Mouse (Mus musculus): ENCODE results near the gene Grk3. TPM values are rescaled to one million over a fixed set of nuclear protein-coding genes. Genes with fewer than 3 reads are reported as not detected.

Grk3 gene
- polyA plus RNA-seq, 1 experiment from 2014 or later: 2.2 TPM

- Histone ChIP-seq H3K9me3 (replicated peaks) (no peaks in the 10 kb centered on the region), H3K4me3 (replicated peaks) (no peak overlapping the region), H3K27ac (replicated peaks) (no peak overlapping the region), H3K9ac (no peak overlapping the region), H3K4me2 (no peak overlapping the region), H3K4me1 (replicated peaks) (peaks cover 5% of the 10 kb centered on the region; the same call in 1 of the 2 replicates), H3K36me3 (replicated peaks) (no peaks in the 10 kb centered on the region), H3K27me3 (no peaks in the 10 kb centered on the region)
- ATAC-seq (ENCODE audit: insufficient read depth): no peak
- WGBS (ENCODE audit: insufficient replicate concordance): 49% methylated on average over 7 of the region's 7 CpGs
Observed at GRCm38 (mm10) chr5:113006997-113007396, 8.6 kb downstream of the Grk3 start.

- no peak overlapping the region for H3K27ac ChIP-seq (replicated peaks)
- H3K4me3 ChIP-seq (replicated peaks): no peak overlapping the region
- peaks cover 9% of the 10 kb centered on the region for H3K4me1 ChIP-seq (replicated peaks)
- no peak for ATAC-seq (ENCODE audit: insufficient read depth)
- H3K9me3 ChIP-seq (replicated peaks): no peaks in the 10 kb centered on the region
- H3K36me3 ChIP-seq (replicated peaks): no peaks in the 10 kb centered on the region
- WGBS (ENCODE audit: insufficient replicate concordance): 61% methylated on average over 7 of the region's 7 CpGs
- no peak overlapping the region for H3K9ac ChIP-seq
- no peak overlapping the region for H3K4me2 ChIP-seq
- no peaks in the 10 kb centered on the region for H3K27me3 ChIP-seq
Observed at GRCm38 (mm10) chr5:113005941-113006391, 9.6 kb downstream of the Grk3 start.

- H3K27ac ChIP-seq (replicated peaks): no peak overlapping the region
- H3K4me3 ChIP-seq (replicated peaks): no peak overlapping the region
- H3K27me3 ChIP-seq: no peaks in the 10 kb centered on the region
- 41% methylated on average over 5 of the region's 5 CpGs for WGBS (ENCODE audit: insufficient replicate concordance)
- H3K4me2 ChIP-seq: no peak overlapping the region
- no peaks in the 10 kb centered on the region for H3K36me3 ChIP-seq (replicated peaks)
- no peak overlapping the region for H3K9ac ChIP-seq
- H3K9me3 ChIP-seq (replicated peaks): no peaks in the 10 kb centered on the region
- H3K4me1 ChIP-seq (replicated peaks): peaks cover 23% of the 10 kb centered on the region
- ATAC-seq (ENCODE audit: insufficient read depth): no peak
Observed at GRCm38 (mm10) chr5:113002821-113003380, 12.7 kb downstream of the Grk3 start.

- Histone ChIP-seq H3K27me3 (no peaks in the 10 kb centered on the region), H3K9ac (no peak overlapping the region), H3K9me3 (replicated peaks) (no peaks in the 10 kb centered on the region), H3K4me3 (replicated peaks) (no peak overlapping the region), H3K4me2 (no peak overlapping the region), H3K4me1 (replicated peaks) (peaks cover 23% of the 10 kb centered on the region), H3K27ac (replicated peaks) (no peak overlapping the region), H3K36me3 (replicated peaks) (no peaks in the 10 kb centered on the region)
- 32% methylated on average over 8 of the region's 8 CpGs for WGBS (ENCODE audit: insufficient replicate concordance)
- peak; percentile 76 for ATAC-seq (ENCODE audit: insufficient read depth)
Observed at GRCm38 (mm10) chr5:112999227-112999626, 16.4 kb downstream of the Grk3 start.

- no peak overlapping the region for H3K4me3 ChIP-seq (replicated peaks)
- H3K4me1 ChIP-seq (replicated peaks): peaks cover 19% of the 10 kb centered on the region
- H3K9me3 ChIP-seq (replicated peaks): 0 out of 2 replicates have a peak, but pooled peaks cover under 1% of the 10 kb centered on the region
- H3K9ac ChIP-seq: no peak overlapping the region
- no peak overlapping the region for H3K27ac ChIP-seq (replicated peaks)
- H3K27me3 ChIP-seq: no peaks in the 10 kb centered on the region
- ATAC-seq (ENCODE audit: insufficient read depth): no peak
- 52% methylated on average over 5 of the region's 5 CpGs for WGBS (ENCODE audit: insufficient replicate concordance)
- H3K36me3 ChIP-seq (replicated peaks): no peaks in the 10 kb centered on the region
- no peak overlapping the region for H3K4me2 ChIP-seq
Observed at GRCm38 (mm10) chr5:112997516-112998186, 17.9 kb downstream of the Grk3 start.

GRCm38 (mm10) chr5:112991245-112991644 lies 24.3 kb downstream of the Grk3 start:
- 72% methylated on average over 9 of the region's 9 CpGs for WGBS (ENCODE audit: insufficient replicate concordance)
- Histone ChIP-seq H3K4me2 (no peak overlapping the region), H3K36me3 (replicated peaks) (peaks cover 4% of the 10 kb centered on the region; the same call in 1 of the 2 replicates), H3K4me1 (replicated peaks) (no peaks in the 10 kb centered on the region), H3K27me3 (no peaks in the 10 kb centered on the region), H3K4me3 (replicated peaks) (no peak overlapping the region), H3K9ac (no peak overlapping the region), H3K27ac (replicated peaks) (no peak overlapping the region), H3K9me3 (replicated peaks) (0 out of 2 replicates have a peak, but pooled peaks cover 3% of the 10 kb centered on the region)
- no peak for ATAC-seq (ENCODE audit: insufficient read depth)

GRCm38 (mm10) chr5:112981931-112982330 lies 33.7 kb downstream of the Grk3 start:
- no peak for ATAC-seq (ENCODE audit: insufficient read depth)
- no peaks in the 10 kb centered on the region for H3K27me3 ChIP-seq
- H3K4me1 ChIP-seq (replicated peaks): no peaks in the 10 kb centered on the region
- H3K9ac ChIP-seq: no peak overlapping the region
- H3K9me3 ChIP-seq (replicated peaks): no peaks in the 10 kb centered on the region
- no peak overlapping the region for H3K4me2 ChIP-seq
- no peak overlapping the region for H3K4me3 ChIP-seq (replicated peaks)
- 68% methylated on average over 6 of the region's 6 CpGs for WGBS (ENCODE audit: insufficient replicate concordance)
- H3K36me3 ChIP-seq (replicated peaks): no peaks in the 10 kb centered on the region
- H3K27ac ChIP-seq (replicated peaks): no peak overlapping the region

GRCm38 (mm10) chr5:112979710-112980109 lies 35.9 kb downstream of the Grk3 start:
- H3K4me3 ChIP-seq (replicated peaks): no peak overlapping the region
- no peaks in the 10 kb centered on the region for H3K36me3 ChIP-seq (replicated peaks)
- no peaks in the 10 kb centered on the region for H3K4me1 ChIP-seq (replicated peaks)
- ATAC-seq (ENCODE audit: insufficient read depth): no peak
- H3K27me3 ChIP-seq: no peaks in the 10 kb centered on the region
- H3K27ac ChIP-seq (replicated peaks): no peak overlapping the region
- H3K9me3 ChIP-seq (replicated peaks): no peaks in the 10 kb centered on the region
- no peak overlapping the region for H3K4me2 ChIP-seq
- no peak overlapping the region for H3K9ac ChIP-seq
- 29% methylated on average over 7 of the region's 7 CpGs for WGBS (ENCODE audit: insufficient replicate concordance)

GRCm38 (mm10) chr5:112979195-112979594 lies 36.4 kb downstream of the Grk3 start:
- no peaks in the 10 kb centered on the region for H3K4me1 ChIP-seq (replicated peaks)
- H3K4me3 ChIP-seq (replicated peaks): no peak overlapping the region
- no peak overlapping the region for H3K27ac ChIP-seq (replicated peaks)
- no peak for ATAC-seq (ENCODE audit: insufficient read depth)
- H3K36me3 ChIP-seq (replicated peaks): no peaks in the 10 kb centered on the region
- no peak overlapping the region for H3K4me2 ChIP-seq
- no peaks in the 10 kb centered on the region for H3K9me3 ChIP-seq (replicated peaks)
- no peak overlapping the region for H3K9ac ChIP-seq
- H3K27me3 ChIP-seq: no peaks in the 10 kb centered on the region
- WGBS (ENCODE audit: insufficient replicate concordance): 60% methylated on average over 9 of the region's 9 CpGs

GRCm38 (mm10) chr5:112977089-112977488 lies 38.5 kb downstream of the Grk3 start:
- no peak overlapping the region for H3K4me3 ChIP-seq (replicated peaks)
- ATAC-seq (ENCODE audit: insufficient read depth): no peak
- 61% methylated on average over 5 of the region's 5 CpGs for WGBS (ENCODE audit: insufficient replicate concordance)
- no peaks in the 10 kb centered on the region for H3K27me3 ChIP-seq
- H3K36me3 ChIP-seq (replicated peaks): no peaks in the 10 kb centered on the region
- H3K9ac ChIP-seq: no peak overlapping the region
- no peak overlapping the region for H3K27ac ChIP-seq (replicated peaks)
- H3K4me1 ChIP-seq (replicated peaks): no peaks in the 10 kb centered on the region
- H3K9me3 ChIP-seq (replicated peaks): no peaks in the 10 kb centered on the region
- H3K4me2 ChIP-seq: no peak overlapping the region

- no peaks in the 10 kb centered on the region for H3K36me3 ChIP-seq (replicated peaks)
- no peaks in the 10 kb centered on the region for H3K9me3 ChIP-seq (replicated peaks)
- 37% methylated on average over 7 of the region's 7 CpGs for WGBS (ENCODE audit: insufficient replicate concordance)
- no peak overlapping the region for H3K4me3 ChIP-seq (replicated peaks)
- no peaks in the 10 kb centered on the region for H3K4me1 ChIP-seq (replicated peaks)
- no peak overlapping the region for H3K27ac ChIP-seq (replicated peaks)
- no peak for ATAC-seq (ENCODE audit: insufficient read depth)
- H3K27me3 ChIP-seq: no peaks in the 10 kb centered on the region
- H3K4me2 ChIP-seq: no peak overlapping the region
- H3K9ac ChIP-seq: no peak overlapping the region
Observed at GRCm38 (mm10) chr5:112973596-112973995, 42.0 kb downstream of the Grk3 start.

All from liver, embryonic 15.5 days (tissue).